Mouse (Mus musculus) lung, embryonic 15.5 days (tissue): ENCODE results near the gene Natd1. TPM values are rescaled to one million over a fixed set of nuclear protein-coding genes. Genes with fewer than 3 reads are reported as not detected.

ENCODE experiments used
- ATAC-seq: fragments of 200-750 bp; cut with Nextera tagmentation; 2 replicates; pipeline ENCODE4 v1.8.0; 2017; ENCODE audit warnings: moderate number of reproducible peaks, borderline replicate concordance; ENCODE audit not compliant: low FRiP score, low TSS enrichment; ENCODE audit errors: extremely low read depth
- H3K27ac ChIP-seq: fragments of 300-500 bp; sonication (generic); 2 replicates; pipeline ENCODE4 v1.5.1; 2015; ENCODE audit warnings: moderate library complexity, mild to moderate bottlenecking, inconsistent platforms
- H3K27me3 ChIP-seq: fragments of 300-500 bp; sonication (generic); 2 replicates; pipeline ENCODE4 v1.6.1; 2015; ENCODE audit warnings: inconsistent platforms
- H3K36me3 ChIP-seq: fragments of 300-500 bp; sonication (generic); 2 replicates; pipeline ENCODE4 v1.6.1; 2015; ENCODE audit warnings: inconsistent platforms
- H3K4me1 ChIP-seq: fragments of 300-500 bp; sonication (generic); 2 replicates; pipeline ENCODE4 v1.6.1; 2015; ENCODE audit warnings: inconsistent platforms
- H3K4me2 ChIP-seq: fragments of 300-500 bp; sonication (generic); 2 replicates; pipeline ENCODE4 v1.6.1; 2015; ENCODE audit warnings: inconsistent platforms, mild to moderate bottlenecking, moderate library complexity
- H3K4me3 ChIP-seq: fragments of 300-500 bp; sonication (generic); 2 replicates; pipeline ENCODE4 v1.5.1; 2015; ENCODE audit warnings: mild to moderate bottlenecking, inconsistent platforms
- H3K9ac ChIP-seq: fragments of 300-500 bp; sonication (generic); 2 replicates; pipeline ENCODE4 v1.6.1; 2015; ENCODE audit warnings: inconsistent platforms
- H3K9me3 ChIP-seq: fragments of 300-500 bp; sonication (generic); 2 replicates; pipeline ENCODE4 v1.6.1; 2016; ENCODE audit warnings: inconsistent platforms
- WGBS: fragments of 180-500 bp; shearing (Covaris S2); methylation state at CpG from one replicate; pipeline ENCODE4 v1.1.7; 2015; 5-methylcytosine and 5-hydroxymethylcytosine counted together
- polyA plus RNA-seq: library from polyadenylated mRNA; unstranded; fragments of >200 nt; fragmentation: Nextera tagmentation; extraction: Ambion mirVana; gene quantifications from 2 replicates; pipeline ENCODE4 v1.2.1, GENCODE M21; 2015

Natd1 gene
- polyA plus RNA-seq, 1 experiment from 2014 or later, result 26.6 TPM

- H3K36me3 ChIP-seq, result peaks cover 51% of the 10 kb centered on the region
- no peak overlapping the region for H3K27ac ChIP-seq
- WGBS, result 81% methylated on average over 9 of the region's 9 CpGs
- no peaks in the 10 kb centered on the region for H3K27me3 ChIP-seq
- peaks cover 31% of the 10 kb centered on the region for H3K4me1 ChIP-seq
- no peak overlapping the region for H3K9ac ChIP-seq
- no peak overlapping the region for H3K4me2 ChIP-seq
- no peak overlapping the region for H3K4me3 ChIP-seq
- H3K9me3 ChIP-seq, result no peaks in the 10 kb centered on the region
- ATAC-seq, result no peak
Observed at GRCm38 (mm10) chr11:60942263-60943015, 27.9 kb upstream of the Natd1 start.

- Histone ChIP-seq H3K4me1 (peaks cover 34% of the 10 kb centered on the region), H3K27ac (peak overlapping the region; percentile 86), H3K9me3 (no peaks in the 10 kb centered on the region), H3K4me3 (no peak overlapping the region), H3K4me2 (no peak overlapping the region; the same call in 1 of the 2 replicates), H3K27me3 (no peaks in the 10 kb centered on the region), H3K9ac (no peak overlapping the region), H3K36me3 (peaks cover 40% of the 10 kb centered on the region)
- ATAC-seq, result peak; percentile 78
- 36% methylated on average over 9 of the region's 9 CpGs for WGBS
Observed at GRCm38 (mm10) chr11:60941370-60941769, 26.8 kb upstream of the Natd1 start.

GRCm38 (mm10) chr11:60940501-60940900 lies 26.0 kb upstream of the Natd1 start:
- Histone ChIP-seq H3K27ac (peak overlapping the region; percentile 86), H3K4me1 (peaks cover 43% of the 10 kb centered on the region)

GRCm38 (mm10) chr11:60939487-60939886 lies 24.9 kb upstream of the Natd1 start:
- no peaks in the 10 kb centered on the region for H3K27me3 ChIP-seq
- H3K9ac ChIP-seq, result no peak overlapping the region
- peaks cover 24% of the 10 kb centered on the region for H3K36me3 ChIP-seq
- no peak overlapping the region for H3K4me3 ChIP-seq
- no peak overlapping the region for H3K4me2 ChIP-seq
- 79% methylated on average over 3 of the region's 3 CpGs for WGBS
- no peak for ATAC-seq
- peaks cover 51% of the 10 kb centered on the region for H3K4me1 ChIP-seq
- no peak overlapping the region for H3K27ac ChIP-seq
- H3K9me3 ChIP-seq, result no peaks in the 10 kb centered on the region

More at GRCm38 (mm10) chr11:60940501-60940900, 26.0 kb upstream of the Natd1 start:
- Histone ChIP-seq H3K36me3 (peaks cover 34% of the 10 kb centered on the region), H3K27me3 (no peaks in the 10 kb centered on the region), H3K4me3 (no peak overlapping the region), H3K9me3 (no peaks in the 10 kb centered on the region), H3K9ac (no peak overlapping the region), H3K4me2 (no peak overlapping the region)
- 66% methylated on average over 5 of the region's 5 CpGs for WGBS
- no peak for ATAC-seq

GRCm38 (mm10) chr11:60937611-60938010 lies 23.1 kb upstream of the Natd1 start:
- Histone ChIP-seq H3K27ac (no peak overlapping the region), H3K27me3 (no peaks in the 10 kb centered on the region), H3K9ac (no peak overlapping the region), H3K4me3 (no peak overlapping the region), H3K36me3 (peaks cover 5% of the 10 kb centered on the region; the same call in 1 of the 2 replicates), H3K4me2 (no peak overlapping the region), H3K4me1 (peaks cover 69% of the 10 kb centered on the region), H3K9me3 (no peaks in the 10 kb centered on the region)
- ATAC-seq, result no peak
- 78% methylated on average over 3 of the region's 3 CpGs for WGBS

GRCm38 (mm10) chr11:60935975-60936373 lies 21.4 kb upstream of the Natd1 start:
- no peak overlapping the region for H3K4me3 ChIP-seq
- H3K27me3 ChIP-seq, result no peaks in the 10 kb centered on the region
- H3K36me3 ChIP-seq, result no peaks in the 10 kb centered on the region
- H3K27ac ChIP-seq, result no peak overlapping the region
- no peaks in the 10 kb centered on the region for H3K9me3 ChIP-seq
- WGBS, result 71% methylated on average over 4 of the region's 4 CpGs
- H3K4me2 ChIP-seq, result peak overlapping the region; percentile 10; the same call in 1 of the 2 replicates
- no peak overlapping the region for H3K9ac ChIP-seq
- no peak for ATAC-seq
- peaks cover 64% of the 10 kb centered on the region for H3K4me1 ChIP-seq

GRCm38 (mm10) chr11:60935326-60935974 lies 20.9 kb upstream of the Natd1 start:
- H3K9me3 ChIP-seq, result no peaks in the 10 kb centered on the region
- H3K27ac ChIP-seq, result no peak overlapping the region
- H3K4me1 ChIP-seq, result peaks cover 64% of the 10 kb centered on the region
- H3K27me3 ChIP-seq, result no peaks in the 10 kb centered on the region
- no peak overlapping the region for H3K4me3 ChIP-seq
- 64% methylated on average over 7 of the region's 7 CpGs for WGBS
- no peak for ATAC-seq
- H3K9ac ChIP-seq, result no peak overlapping the region
- H3K36me3 ChIP-seq, result no peaks in the 10 kb centered on the region
- H3K4me2 ChIP-seq, result peak overlapping the region; percentile 10; the same call in 1 of the 2 replicates

- Histone ChIP-seq H3K4me1 (peaks cover 61% of the 10 kb centered on the region), H3K27ac (no peak overlapping the region), H3K36me3 (no peaks in the 10 kb centered on the region), H3K9me3 (no peaks in the 10 kb centered on the region), H3K4me2 (no peak overlapping the region), H3K4me3 (no peak overlapping the region), H3K9ac (no peak overlapping the region), H3K27me3 (no peaks in the 10 kb centered on the region)
- WGBS, result 65% methylated on average over 2 of the region's 2 CpGs
- ATAC-seq, result no peak
Observed at GRCm38 (mm10) chr11:60934795-60935194, 20.2 kb upstream of the Natd1 start.

- peak overlapping the region; percentile 91; the same call in 1 of the 2 replicates for H3K9ac ChIP-seq
- H3K27me3 ChIP-seq, result no peaks in the 10 kb centered on the region
- peak overlapping the region; percentile 89 for H3K4me2 ChIP-seq
- peak overlapping the region; percentile 79 for H3K4me3 ChIP-seq
- H3K27ac ChIP-seq, result no peak overlapping the region
- no peak for ATAC-seq
- 72% methylated on average over 10 of the region's 10 CpGs for WGBS
- no peaks in the 10 kb centered on the region for H3K36me3 ChIP-seq
- peaks cover 54% of the 10 kb centered on the region for H3K4me1 ChIP-seq
- H3K9me3 ChIP-seq, result no peaks in the 10 kb centered on the region
Observed at GRCm38 (mm10) chr11:60933178-60933930, 18.8 kb upstream of the Natd1 start.

- no peaks in the 10 kb centered on the region for H3K36me3 ChIP-seq
- H3K27ac ChIP-seq, result peak overlapping the region; percentile 85
- ATAC-seq, result no peak
- H3K9ac ChIP-seq, result peak overlapping the region; percentile 91
- no peaks in the 10 kb centered on the region for H3K27me3 ChIP-seq
- H3K4me3 ChIP-seq, result peak overlapping the region; percentile 79
- H3K4me1 ChIP-seq, result peaks cover 54% of the 10 kb centered on the region
- WGBS, result 2% methylated on average over 7 of the region's 7 CpGs
- peak overlapping the region; percentile 89 for H3K4me2 ChIP-seq
- H3K9me3 ChIP-seq, result no peaks in the 10 kb centered on the region
Observed at GRCm38 (mm10) chr11:60932503-60933020, 18.0 kb upstream of the Natd1 start.

GRCm38 (mm10) chr11:60931869-60932481 lies 17.4 kb upstream of the Natd1 start, which contains the start of gene Map2k3:
TSS of gene Map2k3 (plus strand) at chr11:60932033.
- peak; percentile 95 for ATAC-seq
- Histone ChIP-seq H3K27me3 (no peaks in the 10 kb centered on the region), H3K4me1 (peaks cover 58% of the 10 kb centered on the region), H3K9me3 (no peaks in the 10 kb centered on the region), H3K27ac (peak within 1 kb of the TSS; percentile 85), H3K4me3 (peak within 1 kb of the TSS; percentile 79), H3K9ac (peak within 1 kb of the TSS; percentile 91), H3K4me2 (peak within 1 kb of the TSS; percentile 89), H3K36me3 (no peaks in the 10 kb centered on the region)
- WGBS, result under 1% methylated on average over 59 of the region's 59 CpGs
